ENCODE assay signal across 21 mouse cellular contexts in the genomic region with DNA sequence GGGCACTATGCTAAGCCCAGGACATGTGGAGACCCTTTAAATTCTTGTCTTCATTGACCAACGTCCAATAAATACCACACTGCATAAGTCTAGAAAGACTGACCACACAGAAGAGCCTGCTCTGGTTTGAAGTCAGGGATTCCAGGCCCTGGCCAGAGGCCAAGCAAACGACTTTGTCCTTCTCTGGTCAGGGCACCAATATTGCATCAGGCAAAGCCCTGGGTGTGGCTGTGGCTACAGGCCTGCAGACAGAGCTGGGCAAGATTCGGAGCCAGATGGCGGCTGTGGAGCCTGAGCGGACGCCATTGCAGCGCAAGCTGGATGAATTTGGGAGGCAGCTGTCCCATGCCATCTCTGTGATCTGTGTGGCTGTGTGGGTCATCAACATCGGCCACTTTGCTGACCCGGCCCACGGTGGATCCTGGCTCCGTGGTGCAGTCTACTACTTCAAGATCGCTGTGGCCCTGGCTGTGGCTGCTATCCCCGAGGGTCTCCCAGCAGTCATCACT. TPM values are rescaled to one million over a fixed set of nuclear protein-coding genes. Genes with fewer than 3 reads are reported as not detected.
DNase-seq lines count a peak whose midpoint lies in the region; TF ChIP-seq lines count a peak whose summit lies in the region.
"Had no signal": no experiment of that assay in that cellular context is flagged by ENCODE, and none has a peak within 500 bp of the region (broad histone marks: within the 10 kb centered on the region; RNA-seq: fewer than 3 reads in every experiment).

No protein-coding gene starts in this region.

- no peak for TF ChIP-seq CTCF in E14TG2a.4 (conservative IDR thresholded peaks at IDR 0.05; ENCODE audit: low read length)

- DNase-seq in adrenal gland, postnatal 14 days: peak; percentile 66
- DNase-seq in adrenal gland, adult 18-20 months (ENCODE audit: low spot score in 2 of 2): no peak
- peak; percentile 58 for DNase-seq in 3134 (ENCODE audit: extremely low read depth, insufficient read length, low spot score)
- peak; percentile 24 for DNase-seq in adrenal gland, postnatal 25 days
- DNase-seq in midbrain, embryonic 10.5 days (ENCODE audit: low spot score): no peak
- DNase-seq in spleen, postnatal 4 days (ENCODE audit: low spot score in 2 of 2): no peak
- DNase-seq: B cell, adult 2 months; cerebellum, adult 11 months; cerebellum, adult 8-10 months; cerebellum, postnatal 36 days; forebrain, postnatal 0 days; gastrocnemius, postnatal 14 days; heart, adult 2 months; heart, postnatal 14 days; kidney, adult 11 months had no signal

- no peak overlapping the region for H3K27ac ChIP-seq in midbrain, embryonic 10.5 days (replicated peaks)
- H3K27ac ChIP-seq: embryonic facial prominence, embryonic 13.5 days; forebrain, embryonic 13.5 days; heart, adult 2 months; heart, embryonic 15.5 days; hindbrain, embryonic 13.5 days; hindbrain, postnatal 0 days had no signal

- H3K27me3 ChIP-seq in E14TG2a.4 (ENCODE audit: insufficient read depth, low read length): peaks cover 7% of the 10 kb centered on the region
- peaks cover 20% of the 10 kb centered on the region for H3K27me3 ChIP-seq in midbrain, embryonic 10.5 days (ENCODE audit: low read depth, poor library complexity, severe bottlenecking)
- H3K27me3 ChIP-seq: forebrain, embryonic 13.5 days had no signal

- 87% methylated on average over 13 of the region's 13 CpGs for WGBS in midbrain, embryonic 10.5 days

- H3K36me3 ChIP-seq in E14TG2a.4 (ENCODE audit: insufficient read depth, low read length): no peaks in the 10 kb centered on the region
- no peaks in the 10 kb centered on the region for H3K36me3 ChIP-seq in midbrain, embryonic 10.5 days
- H3K36me3 ChIP-seq: embryonic facial prominence, embryonic 13.5 days; heart, embryonic 15.5 days; hindbrain, embryonic 13.5 days had no signal

- H3K4me3 ChIP-seq in E14TG2a.4 (replicated peaks; ENCODE audit: low read length): peak overlapping the region; percentile 37; the same call in 1 of the 2 replicates
- no peak overlapping the region for H3K4me3 ChIP-seq in midbrain, embryonic 10.5 days
- H3K4me3 ChIP-seq: embryonic facial prominence, embryonic 13.5 days; forebrain, embryonic 13.5 days; heart, adult 2 months; heart, embryonic 15.5 days; hindbrain, embryonic 13.5 days had no signal

- no peaks in the 10 kb centered on the region for H3K9me3 ChIP-seq in E14TG2a.4 (ENCODE audit: low read length)
- H3K9me3 ChIP-seq in midbrain, embryonic 10.5 days (replicated peaks): no peaks in the 10 kb centered on the region
- H3K9me3 ChIP-seq: embryonic facial prominence, embryonic 13.5 days; forebrain, embryonic 13.5 days; heart, embryonic 15.5 days; hindbrain, embryonic 13.5 days had no signal

- peaks cover 25% of the 10 kb centered on the region for H3K4me1 ChIP-seq in E14TG2a.4 (replicated peaks; ENCODE audit: low read depth, low read length)
- H3K4me1 ChIP-seq in midbrain, embryonic 10.5 days: 0 out of 2 replicates have a peak, but pooled peaks cover 3% of the 10 kb centered on the region
- H3K4me1 ChIP-seq: embryonic facial prominence, embryonic 13.5 days; forebrain, embryonic 13.5 days; heart, embryonic 15.5 days; hindbrain, embryonic 13.5 days had no signal

RNA-seq across cellular contexts. Expression of a gene that starts 14.1 kb away (rescaled TPM):
- total RNA-seq in adrenal gland, postnatal 14 days (2021): 10.8 and 25.5 TPM in 2 replicates
- 10 to 100 TPM in 1 of 2 experiments, 1 to 10 TPM in 1; 8.6 to 10.2 TPM for total RNA-seq in adrenal gland, adult 18-20 months (2021)
- total RNA-seq in adrenal gland, postnatal 25 days (2021): 5.4 and 6.3 TPM in 2 replicates
- polyA plus RNA-seq in midbrain, embryonic 10.5 days (2016; fragmentation: Nextera tagmentation; extraction: Ambion mirVana): 1.2 TPM in 2 replicates

RNA-seq across cellular contexts. Expression of a gene that starts 23.9 kb away (rescaled TPM):
- total RNA-seq in adrenal gland, postnatal 14 days (2021): 0.98 and 1.2 TPM in 2 replicates
- total RNA-seq in adrenal gland, adult 18-20 months (2021): under 1 TPM; 0.56 to 0.83 TPM
- total RNA-seq in adrenal gland, postnatal 25 days (2021): 0.15 TPM in 1 of 2 replicates, not detected in the other
- 1.2 TPM in 2 replicates for polyA plus RNA-seq in midbrain, embryonic 10.5 days (2016; fragmentation: Nextera tagmentation; extraction: Ambion mirVana)

RNA-seq across cellular contexts. Expression of a gene that starts 43.8 kb away (rescaled TPM):
- total RNA-seq in adrenal gland, postnatal 14 days (2021): 1.3 and 1.5 TPM in 2 replicates
- 1 to 10 TPM; 2.5 to 4.5 TPM for total RNA-seq in adrenal gland, adult 18-20 months (2021)
- 2.6 and 3.1 TPM in 2 replicates for total RNA-seq in adrenal gland, postnatal 25 days (2021)
- 5.4 and 7.5 TPM in 2 replicates for polyA plus RNA-seq in midbrain, embryonic 10.5 days (2016; fragmentation: Nextera tagmentation; extraction: Ambion mirVana)

Comparison
In these comparisons a context has a peak if more than half of its experiments do, and no peak if none do; other contexts are left out.
1. DNase-seq: peak in adrenal gland, postnatal 14 days (single experiment), 3134 (single experiment) and adrenal gland, postnatal 25 days (single experiment); none in adrenal gland, adult 18-20 months (0 of 2), midbrain, embryonic 10.5 days (single experiment) and spleen, postnatal 4 days (0 of 2).